Mouse (Mus musculus): ENCODE results near the gene Ddx11. TPM values are rescaled to one million over a fixed set of nuclear protein-coding genes. Genes with fewer than 3 reads are reported as not detected.
A peak's percentile ranks its signal among the peaks of the same experiment; 100 is the strongest.
"Not testable (repeated sequence)": the region's sequence is repeated elsewhere in the genome, so short reads cannot be mapped to it uniquely, and the experiment has no call there.

Gene Ddx11
- total RNA-seq, 2 experiments from 2014 or later = 4.9 to 6.9 TPM

- peak; percentile 79 to 90 for DNase-seq (ENCODE audit: low spot score in 2 of 2)
These were observed 11.8 kb upstream of the Ddx11 start, which contains the start of gene Washc1 for GRCm38 (mm10) chr17:66111402-66111959. Washc1 (plus strand) TSS chr17:66111545.

- no peak for DNase-seq (ENCODE audit: low spot score in 2 of 2)
These were observed 11.2 kb upstream of the Ddx11 start for GRCm38 (mm10) chr17:66112166-66112565.

- DNase-seq (ENCODE audit: low spot score in 2 of 2) = no peak
These were observed 4.3 kb upstream of the Ddx11 start for GRCm38 (mm10) chr17:66118991-66119390.

GRCm38 (mm10) chr17:66120701-66121100, 2.6 kb upstream of the Ddx11 start:
- no peak for DNase-seq (ENCODE audit: low spot score in 2 of 2)

GRCm38 (mm10) chr17:66123816-66124610, 693 bp downstream of the Ddx11 start:
- no peak for DNase-seq (ENCODE audit: low spot score in 2 of 2)

GRCm38 (mm10) chr17:66125211-66125610, 1.9 kb downstream of the Ddx11 start:
- DNase-seq (ENCODE audit: low spot score in 2 of 2) = no peak

GRCm38 (mm10) chr17:66130371-66130770, 7.1 kb downstream of the Ddx11 start:
- DNase-seq (ENCODE audit: low spot score in 2 of 2) = no peak

GRCm38 (mm10) chr17:66131212-66131611, 7.9 kb downstream of the Ddx11 start:
- no peak for DNase-seq (ENCODE audit: low spot score in 2 of 2)

GRCm38 (mm10) chr17:66152706-66153662, 29.7 kb downstream of the Ddx11 start:
- not testable (repeated sequence) for DNase-seq (ENCODE audit: low spot score in 2 of 2)

- not testable (repeated sequence) for DNase-seq (ENCODE audit: low spot score in 2 of 2)
These were observed 30.6 kb downstream of the Ddx11 start for GRCm38 (mm10) chr17:66153735-66154423.

- no peak for DNase-seq (ENCODE audit: low spot score in 2 of 2)
These were observed 31.6 kb downstream of the Ddx11 start for GRCm38 (mm10) chr17:66154876-66155275.

- DNase-seq (ENCODE audit: low spot score in 2 of 2) = no peak
These were observed 35.0 kb downstream of the Ddx11 start for GRCm38 (mm10) chr17:66158271-66158670.

- DNase-seq (ENCODE audit: low spot score in 2 of 2) = not testable (repeated sequence)
These were observed 43.8 kb downstream of the Ddx11 start for GRCm38 (mm10) chr17:66167141-66167540.

GRCm38 (mm10) chr17:66170971-66171370, 47.7 kb downstream of the Ddx11 start:
- not testable (repeated sequence) for DNase-seq (ENCODE audit: low spot score in 2 of 2)

- no peak for DNase-seq (ENCODE audit: low spot score in 2 of 2)
These were observed 67.3 kb downstream of the Ddx11 start for GRCm38 (mm10) chr17:66190577-66190976.

GRCm38 (mm10) chr17:66197041-66197440, 73.7 kb downstream of the Ddx11 start:
- DNase-seq (ENCODE audit: low spot score in 2 of 2) = no peak

Other genes with a start within 250 kb of the Ddx11 start
- gene Ralbp1, start 237.7 kb upstream of the Ddx11 start, total RNA-seq (2021) = 10 to 100 TPM; 36.2 to 38.8 TPM
- 10 to 100 TPM; 34.8 to 35.3 TPM for gene Twsg1, start 172.3 kb upstream of the Ddx11 start, total RNA-seq (2021)
- 100 to 1,000 TPM; 102 to 116 TPM for gene Ankrd12, start 46.4 kb upstream of the Ddx11 start, total RNA-seq (2021)
- gene Ndufv2, start 22.0 kb upstream of the Ddx11 start, total RNA-seq (2021) = 100 to 1,000 TPM; 229 to 246 TPM
- gene Washc1, start 12.0 kb upstream of the Ddx11 start, total RNA-seq (2021) = 10 to 100 TPM; 48.4 to 52.9 TPM

Data from layer of hippocampus, postnatal 10 days (tissue).